ENCODE assay signal across 12 mouse cellular contexts in the genomic region with DNA sequence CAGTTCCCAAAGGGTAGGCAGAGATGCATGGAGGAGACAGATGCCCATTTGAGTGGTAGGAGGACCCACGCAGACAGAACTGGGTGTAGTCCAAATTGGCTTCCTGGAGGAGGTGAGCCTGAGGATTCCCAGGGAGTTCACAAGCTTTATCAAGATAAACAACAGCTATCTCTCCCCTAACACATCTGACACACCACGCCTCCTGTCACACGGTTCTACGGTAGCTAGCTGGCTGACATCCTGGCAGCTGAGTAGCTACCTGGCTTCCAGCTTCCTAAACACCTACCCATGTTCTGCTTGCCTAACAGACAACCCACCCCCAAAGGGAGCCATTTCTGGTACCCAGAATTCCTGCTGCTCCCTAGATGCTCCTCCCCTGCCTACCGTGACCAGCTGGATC.
DNase-seq lines count a peak whose midpoint lies in the region.
"Had no signal": no experiment of that assay in that cellular context is flagged by ENCODE, and none has a peak within 500 bp of the region (broad histone marks: within the 10 kb centered on the region; RNA-seq: fewer than 3 reads in every experiment).

No protein-coding gene starts in this region.

- peak; percentile 41 for DNase-seq in CD4-positive helper T cell, adult 2 months (ENCODE audit: low read depth, low spot score)
- DNase-seq in brain, adult 2 months (ENCODE audit: low read depth, low spot score), result peak; percentile 37
- peak; percentile 41 for DNase-seq in naive thymus-derived CD4-positive, alpha-beta T cell, adult 2 months (ENCODE audit: low read depth)
- no peak for DNase-seq in kidney, adult 8-10 months
- DNase-seq in embryo, embryonic 11 days, result no peak
- DNase-seq: adrenal gland, adult 8-10 months; adrenal gland, postnatal 36 days; cerebellum, adult 11 months; cerebellum, adult 18-20 months; cerebellum, adult 8-10 months; cerebellum, adult 9-11 months; cerebellum, postnatal 36 days had no signal

Comparison
In these comparisons a context has a peak if more than half of its experiments do, and no peak if none do; other contexts are left out.
1. DNase-seq: peak in CD4-positive helper T cell, adult 2 months (single experiment), brain, adult 2 months (single experiment) and naive thymus-derived CD4-positive, alpha-beta T cell, adult 2 months (single experiment); none in kidney, adult 8-10 months (0 of 2) and embryo, embryonic 11 days (single experiment).